Mouse (Mus musculus) lung, adult 2 months (tissue): ENCODE results near the gene Siah2. TPM values are rescaled to one million over a fixed set of nuclear protein-coding genes. Genes with fewer than 3 reads are reported as not detected.

Experiments used
- DNase-seq: peaks from one replicate; pipeline ENCODE4 v3.0.0; 2022
- H3K4me1 ChIP-seq: fragments of 200-500 bp; 2 replicates; pipeline ENCODE4 v1.6.1; 2011; ENCODE audit warnings: low read length; ENCODE audit not compliant: control insufficient read depth, insufficient read depth
- H3K4me3 ChIP-seq: fragments of 200-500 bp; replicated peaks from 2 replicates; pipeline ENCODE3; 2011; ENCODE audit warnings: low read depth, mild to moderate bottlenecking, control low read depth, low read length; ENCODE audit errors: extremely low read depth
- CTCF ChIP-seq: fragments of 200-500 bp; IDR thresholded peaks from 2 replicates; pipeline ENCODE4 v1.5.1; 2011; ENCODE audit warnings: mild to moderate bottlenecking, low read length, control low read depth; ENCODE audit not compliant: insufficient read depth
- POLR2A ChIP-seq: fragments of 200-500 bp; IDR thresholded peaks from 2 replicates; pipeline ENCODE4 v1.6.1; 2011; ENCODE audit warnings: low read depth, mild to moderate bottlenecking, control low read depth, low read length, borderline replicate concordance; ENCODE audit errors: extremely low read depth
- WGBS: fragments of 180-500 bp; shearing (Covaris S2); methylation state at CpG from one replicate; pipeline ENCODE4 v1.1.7; 2018; 5-methylcytosine and 5-hydroxymethylcytosine counted together
- polyA plus RNA-seq: library from polyadenylated mRNA; depleted of rRNA; stranded (reverse); fragments of >200 nt; gene quantifications from 2 replicates; pipeline ENCODE4 v1.2.3, GENCODE M21; 2012

Siah2 gene
- polyA plus RNA-seq, 1 experiment = 14.4 TPM

GRCm38 (mm10) chr3:58686922-58687284 lies 5.3 kb downstream of the Siah2 start:
- Histone ChIP-seq H3K4me3 (no peak overlapping the region), H3K4me1 (no peaks in the 10 kb centered on the region; the same call in 1 of the 2 replicates)
- DNase-seq = no peak
- WGBS = 92% methylated on average over 2 of the region's 2 CpGs
- TF ChIP-seq CTCF (no peak), POLR2A (no peak)

GRCm38 (mm10) chr3:58686206-58686921 lies 5.8 kb downstream of the Siah2 start:
- H3K4me3 ChIP-seq = no peak overlapping the region
- no peaks in the 10 kb centered on the region; the same call in 1 of the 2 replicates for H3K4me1 ChIP-seq
- TF ChIP-seq CTCF = no peak
- no peak for TF ChIP-seq POLR2A
- DNase-seq = no peak
- WGBS = 81% methylated on average over 7 of the region's 7 CpGs

DNA sequence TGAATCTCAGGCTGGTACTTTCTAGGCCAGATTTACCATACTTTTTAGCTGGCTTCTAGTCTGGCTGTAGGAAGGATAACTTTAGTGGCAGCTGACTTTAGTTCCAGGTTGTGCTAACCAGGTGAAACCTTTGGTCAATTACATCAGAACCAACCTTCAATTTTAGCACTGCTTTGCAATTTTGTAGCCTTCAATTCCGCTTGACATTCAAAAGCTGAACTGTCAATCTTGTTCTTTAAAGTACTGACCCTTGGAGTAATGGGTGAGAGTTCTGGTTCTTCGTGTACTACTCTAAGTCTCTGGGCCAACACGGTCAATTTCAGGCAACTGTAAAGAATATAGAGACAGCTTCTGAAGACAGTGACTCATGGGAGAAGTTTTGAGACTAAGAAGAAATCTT lies 6.8 kb downstream of the Siah2 start:
- no peaks in the 10 kb centered on the region; the same call in 1 of the 2 replicates for H3K4me1 ChIP-seq
- no peak overlapping the region for H3K4me3 ChIP-seq
- DNase-seq = no peak
- TF ChIP-seq POLR2A (no peak), CTCF (no peak)
- WGBS = 91% methylated on average over 3 of the region's 3 CpGs

- TF ChIP-seq POLR2A = no peak
- TF ChIP-seq CTCF = no peak
- Histone ChIP-seq H3K4me3 (no peak overlapping the region), H3K4me1 (peaks cover 3% of the 10 kb centered on the region)
- no peak for DNase-seq
- WGBS = 80% methylated on average over 7 of the region's 7 CpGs
Observed at GRCm38 (mm10) chr3:58683346-58683745, 8.9 kb downstream of the Siah2 start.

DNA sequence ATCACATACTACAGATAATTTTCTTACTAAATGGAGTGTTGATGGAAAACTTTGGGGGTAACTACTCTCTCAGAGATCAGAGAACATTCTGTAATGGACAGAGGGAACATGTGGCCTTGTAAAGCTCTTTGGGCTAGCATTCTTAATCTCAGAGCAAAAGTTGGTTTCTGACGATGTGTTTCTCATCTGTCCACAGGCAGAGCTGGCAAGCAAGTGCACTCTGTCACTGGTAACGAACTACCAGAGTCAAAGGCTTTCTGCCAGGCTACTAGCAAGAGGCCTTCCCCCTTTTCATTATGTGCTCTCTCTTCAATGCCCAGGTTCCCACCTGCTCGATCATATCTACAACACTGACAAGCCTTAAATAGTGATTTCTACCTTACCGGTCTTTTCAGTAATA lies 9.9 kb downstream of the Siah2 start:
- WGBS = 73% methylated on average over 4 of the region's 4 CpGs
- TF ChIP-seq CTCF (no peak), POLR2A (no peak)
- DNase-seq = no peak
- H3K4me3 ChIP-seq = no peak overlapping the region
- H3K4me1 ChIP-seq = peaks cover 6% of the 10 kb centered on the region

GRCm38 (mm10) chr3:58681831-58682230 lies 10.4 kb downstream of the Siah2 start:
- no peak for DNase-seq
- Histone ChIP-seq H3K4me1 (peaks cover 6% of the 10 kb centered on the region), H3K4me3 (no peak overlapping the region)
- TF ChIP-seq POLR2A = no peak
- TF ChIP-seq CTCF = no peak
- 30% methylated on average over 2 of the region's 2 CpGs for WGBS

GRCm38 (mm10) chr3:58680943-58681637 lies 11.1 kb downstream of the Siah2 start:
- WGBS = 78% methylated on average over 7 of the region's 7 CpGs
- DNase-seq = no peak
- no peak for TF ChIP-seq CTCF
- TF ChIP-seq POLR2A = no peak
- no peak overlapping the region for H3K4me3 ChIP-seq
- H3K4me1 ChIP-seq = peaks cover 6% of the 10 kb centered on the region

- 39% methylated on average over 4 of the region's 4 CpGs for WGBS
- TF ChIP-seq CTCF (no peak), POLR2A (no peak)
- peaks cover 8% of the 10 kb centered on the region for H3K4me1 ChIP-seq
- H3K4me3 ChIP-seq = no peak overlapping the region
- DNase-seq = no peak
Observed at GRCm38 (mm10) chr3:58679996-58680395, 12.2 kb downstream of the Siah2 start.

GRCm38 (mm10) chr3:58678905-58679304 lies 13.3 kb downstream of the Siah2 start:
- H3K4me3 ChIP-seq = no peak overlapping the region
- WGBS = 62% methylated on average over 2 of the region's 2 CpGs
- DNase-seq = no peak
- H3K4me1 ChIP-seq = peaks cover 8% of the 10 kb centered on the region
- TF ChIP-seq CTCF = no peak
- no peak for TF ChIP-seq POLR2A

- no peak for TF ChIP-seq CTCF
- no peak for TF ChIP-seq POLR2A
- no peak for DNase-seq
Observed at GRCm38 (mm10) chr3:58678384-58678783, 13.8 kb downstream of the Siah2 start.

DNA sequence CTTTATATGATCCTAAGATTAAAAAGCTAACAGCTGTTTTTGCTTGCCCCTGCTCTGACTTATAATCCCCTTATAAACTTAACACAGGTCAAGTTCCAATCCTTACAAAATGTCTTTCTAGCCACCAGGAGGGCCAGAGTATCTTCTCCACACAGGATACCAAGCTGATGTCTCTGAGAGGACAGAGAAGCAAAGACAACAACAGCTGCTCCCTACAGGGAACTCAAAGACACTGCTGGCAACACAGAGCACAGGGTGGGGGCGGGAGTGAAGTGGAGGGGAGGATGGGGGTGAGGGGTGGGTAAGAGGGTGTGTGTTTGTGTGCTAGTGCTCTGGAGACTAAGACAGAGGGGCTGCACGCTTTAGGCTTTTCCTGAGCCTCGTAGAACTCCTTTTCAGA lies 14.6 kb downstream of the Siah2 start:
- TF ChIP-seq CTCF = no peak
- no peak for TF ChIP-seq POLR2A
- peaks cover 8% of the 10 kb centered on the region for H3K4me1 ChIP-seq
- no peak overlapping the region for H3K4me3 ChIP-seq
- WGBS = 66% methylated on average over 3 of the region's 3 CpGs
- DNase-seq = no peak

More at GRCm38 (mm10) chr3:58678384-58678783, 13.8 kb downstream of the Siah2 start:
- Histone ChIP-seq H3K4me1 (peaks cover 8% of the 10 kb centered on the region), H3K4me3 (no peak overlapping the region)
- WGBS = 61% methylated on average over 8 of the region's 8 CpGs
